Mouse (Mus musculus): ENCODE measurements around the gene Cdc20. TPM values are rescaled to one million over a fixed set of nuclear protein-coding genes. Genes with fewer than 3 reads are reported as not detected.
A peak's percentile ranks its signal among the peaks of the same experiment; 100 is the strongest.

The Cdc20 gene
- total and polyA plus RNA-seq, 2 experiments, result 0.46 to 0.59 TPM

DNA sequence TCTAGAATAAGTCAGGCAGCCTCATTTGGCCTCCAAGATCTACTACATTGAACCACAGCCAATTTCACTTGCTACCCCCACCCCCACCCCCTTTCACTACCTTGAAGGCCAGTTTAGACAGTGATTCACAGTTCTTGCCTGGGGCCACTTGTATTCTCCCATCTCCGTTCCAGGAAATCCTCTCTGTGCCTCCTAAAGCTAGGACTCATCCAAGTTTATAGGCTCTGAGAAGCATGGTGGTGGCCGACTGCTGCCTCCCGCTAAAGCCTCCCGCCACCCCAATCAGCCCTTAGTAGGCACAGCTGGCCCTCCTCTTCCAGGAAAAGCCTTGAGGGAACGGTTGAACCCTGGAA lies 9.8 kb downstream of the Cdc20 start:
- Histone ChIP-seq H3K27me3 (ENCODE audit: control insufficient read depth, insufficient read depth, low read length) (no peaks in the 10 kb centered on the region), H3K4me3 (ENCODE audit: insufficient read depth, low read depth, low read length) (peak overlapping the region; percentile 45), H3K27ac (replicated peaks; ENCODE audit: insufficient read depth, low read depth, low read length) (peak overlapping the region; percentile 64), H3K36me3 (ENCODE audit: control insufficient read depth, insufficient read depth, low read length) (peaks cover 11% of the 10 kb centered on the region), H3K9ac (ENCODE audit: low read depth, low read length) (peak overlapping the region; percentile 64), H3K79me2 (ENCODE audit: control insufficient read depth, insufficient read depth, low read length) (peaks cover 4% of the 10 kb centered on the region; the same call in 1 of the 2 replicates), H3K4me1 (ENCODE audit: control insufficient read depth, insufficient read depth, low read length) (peaks cover 31% of the 10 kb centered on the region)
- 10% methylated on average over 5 of the region's 5 CpGs for WGBS
- no peak for TF ChIP-seq POLR2A (IDR thresholded peaks at IDR 0.05; ENCODE audit: extremely low read depth, insufficient read depth, low read length)
- no peak for DNase-seq (ENCODE audit: extremely low read depth, low read depth, low spot score)

- Histone ChIP-seq H3K4me1 (ENCODE audit: control insufficient read depth, insufficient read depth, low read length) (peaks cover 17% of the 10 kb centered on the region), H3K9ac (ENCODE audit: low read depth, low read length) (no peak overlapping the region), H3K36me3 (ENCODE audit: control insufficient read depth, insufficient read depth, low read length) (peaks cover 8% of the 10 kb centered on the region; the same call in 1 of the 2 replicates), H3K27me3 (ENCODE audit: control insufficient read depth, insufficient read depth, low read length) (no peaks in the 10 kb centered on the region), H3K79me2 (ENCODE audit: control insufficient read depth, insufficient read depth, low read length) (peaks cover 4% of the 10 kb centered on the region; the same call in 1 of the 2 replicates), H3K27ac (replicated peaks; ENCODE audit: insufficient read depth, low read depth, low read length) (no peak overlapping the region), H3K4me3 (ENCODE audit: insufficient read depth, low read depth, low read length) (no peak overlapping the region)
- no peak for DNase-seq (ENCODE audit: extremely low read depth, low read depth, low spot score)
- no peak for TF ChIP-seq POLR2A (IDR thresholded peaks at IDR 0.05; ENCODE audit: extremely low read depth, insufficient read depth, low read length)
- TF ChIP-seq CTCF (IDR thresholded peaks at IDR 0.05; ENCODE audit: low read depth, low read length), result no peak
- 96% methylated on average over 1 of the region's 1 CpGs for WGBS
Measured at GRCm38 (mm10) chr4:118425374-118425773, 11.8 kb downstream of the Cdc20 start.

GRCm38 (mm10) chr4:118424541-118425160 lies 12.5 kb downstream of the Cdc20 start:
- 86% methylated on average over 4 of the region's 4 CpGs for WGBS
- no peaks in the 10 kb centered on the region for H3K27me3 ChIP-seq (ENCODE audit: control insufficient read depth, insufficient read depth, low read length)
- DNase-seq (ENCODE audit: extremely low read depth, low read depth, low spot score), result no peak
- no peaks in the 10 kb centered on the region for H3K79me2 ChIP-seq (ENCODE audit: control insufficient read depth, insufficient read depth, low read length)
- peaks cover 12% of the 10 kb centered on the region; the same call in 1 of the 2 replicates for H3K36me3 ChIP-seq (ENCODE audit: control insufficient read depth, insufficient read depth, low read length)
- no peak overlapping the region for H3K4me3 ChIP-seq (ENCODE audit: insufficient read depth, low read depth, low read length)
- H3K4me1 ChIP-seq (ENCODE audit: control insufficient read depth, insufficient read depth, low read length), result peaks cover 10% of the 10 kb centered on the region
- no peak overlapping the region for H3K9ac ChIP-seq (ENCODE audit: low read depth, low read length)
- TF ChIP-seq CTCF (IDR thresholded peaks at IDR 0.05; ENCODE audit: low read depth, low read length), result no peak
- no peak for TF ChIP-seq POLR2A (IDR thresholded peaks at IDR 0.05; ENCODE audit: extremely low read depth, insufficient read depth, low read length)
- H3K27ac ChIP-seq (replicated peaks; ENCODE audit: insufficient read depth, low read depth, low read length), result no peak overlapping the region

DNA sequence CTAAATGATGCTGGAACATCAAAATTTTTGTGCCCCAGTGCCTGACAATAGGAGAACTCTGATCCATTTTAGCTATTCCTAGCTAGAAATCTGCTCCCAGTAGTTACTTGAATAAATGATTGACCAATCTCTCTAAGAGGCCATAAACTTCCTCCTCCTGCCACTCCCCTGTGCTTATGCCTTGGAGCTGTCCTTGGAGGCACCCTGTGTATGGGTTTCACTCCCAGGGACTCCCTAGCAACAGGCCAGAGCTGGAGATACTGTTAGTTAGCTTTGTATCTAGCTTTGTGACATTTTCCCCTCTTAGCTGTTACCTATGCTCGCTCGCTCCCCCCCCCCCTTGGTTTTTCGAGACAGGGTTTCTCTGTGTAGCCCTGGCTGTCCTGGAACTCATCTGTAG lies 15.8 kb downstream of the Cdc20 start:
- no peak overlapping the region for H3K9ac ChIP-seq (ENCODE audit: low read depth, low read length)
- H3K4me1 ChIP-seq (ENCODE audit: control insufficient read depth, insufficient read depth, low read length), result no peaks in the 10 kb centered on the region
- TF ChIP-seq POLR2A (IDR thresholded peaks at IDR 0.05; ENCODE audit: extremely low read depth, insufficient read depth, low read length), result no peak
- no peak for TF ChIP-seq CTCF (IDR thresholded peaks at IDR 0.05; ENCODE audit: low read depth, low read length)
- 100% methylated on average over 3 of the region's 3 CpGs for WGBS
- peaks cover 30% of the 10 kb centered on the region; the same call in 1 of the 2 replicates for H3K36me3 ChIP-seq (ENCODE audit: control insufficient read depth, insufficient read depth, low read length)
- no peak overlapping the region for H3K4me3 ChIP-seq (ENCODE audit: insufficient read depth, low read depth, low read length)
- DNase-seq (ENCODE audit: extremely low read depth, low read depth, low spot score), result no peak
- no peaks in the 10 kb centered on the region for H3K27me3 ChIP-seq (ENCODE audit: control insufficient read depth, insufficient read depth, low read length)
- no peaks in the 10 kb centered on the region for H3K79me2 ChIP-seq (ENCODE audit: control insufficient read depth, insufficient read depth, low read length)
- no peak overlapping the region for H3K27ac ChIP-seq (replicated peaks; ENCODE audit: insufficient read depth, low read depth, low read length)

- H3K36me3 ChIP-seq (ENCODE audit: control insufficient read depth, insufficient read depth, low read length), result peaks cover 54% of the 10 kb centered on the region
- no peaks in the 10 kb centered on the region for H3K4me1 ChIP-seq (ENCODE audit: control insufficient read depth, insufficient read depth, low read length)
- H3K27ac ChIP-seq (replicated peaks; ENCODE audit: insufficient read depth, low read depth, low read length), result no peak overlapping the region
- H3K79me2 ChIP-seq (ENCODE audit: control insufficient read depth, insufficient read depth, low read length), result no peaks in the 10 kb centered on the region; the same call in 1 of the 2 replicates
- H3K27me3 ChIP-seq (ENCODE audit: control insufficient read depth, insufficient read depth, low read length), result no peaks in the 10 kb centered on the region
- TF ChIP-seq POLR2A (IDR thresholded peaks at IDR 0.05; ENCODE audit: extremely low read depth, insufficient read depth, low read length), result no peak
- no peak for TF ChIP-seq CTCF (IDR thresholded peaks at IDR 0.05; ENCODE audit: low read depth, low read length)
- 90% methylated on average over 13 of the region's 13 CpGs for WGBS
- DNase-seq (ENCODE audit: extremely low read depth, low read depth, low spot score), result no peak
- H3K9ac ChIP-seq (ENCODE audit: low read depth, low read length), result no peak overlapping the region
- H3K4me3 ChIP-seq (ENCODE audit: insufficient read depth, low read depth, low read length), result no peak overlapping the region
Measured at GRCm38 (mm10) chr4:118417112-118417797, 19.9 kb downstream of the Cdc20 start.

- Histone ChIP-seq H3K36me3 (ENCODE audit: control insufficient read depth, insufficient read depth, low read length) (peaks cover 59% of the 10 kb centered on the region), H3K4me1 (ENCODE audit: control insufficient read depth, insufficient read depth, low read length) (no peaks in the 10 kb centered on the region), H3K4me3 (ENCODE audit: insufficient read depth, low read depth, low read length) (no peak overlapping the region), H3K9ac (ENCODE audit: low read depth, low read length) (no peak overlapping the region), H3K27me3 (ENCODE audit: control insufficient read depth, insufficient read depth, low read length) (no peaks in the 10 kb centered on the region), H3K79me2 (ENCODE audit: control insufficient read depth, insufficient read depth, low read length) (no peaks in the 10 kb centered on the region; the same call in 1 of the 2 replicates), H3K27ac (replicated peaks; ENCODE audit: insufficient read depth, low read depth, low read length) (no peak overlapping the region)
- 98% methylated on average over 5 of the region's 5 CpGs for WGBS
- TF ChIP-seq CTCF (IDR thresholded peaks at IDR 0.05; ENCODE audit: low read depth, low read length) (no peak), POLR2A (IDR thresholded peaks at IDR 0.05; ENCODE audit: extremely low read depth, insufficient read depth, low read length) (no peak)
- no peak for DNase-seq (ENCODE audit: extremely low read depth, low read depth, low spot score)
Measured at GRCm38 (mm10) chr4:118416329-118416728, 20.8 kb downstream of the Cdc20 start.
